Mouse (Mus musculus): ENCODE results near the gene Myo15.
"Not testable (repeated sequence)": the region's sequence is repeated elsewhere in the genome, so short reads cannot be mapped to it uniquely, and the experiment has no call there.

Gene Myo15

GRCm38 (mm10) chr11:60545433-60545832 lies 76.3 kb downstream of the Myo15 start:
- DNase-seq (ENCODE audit: low spot score in 2 of 2) = no peak

DNA sequence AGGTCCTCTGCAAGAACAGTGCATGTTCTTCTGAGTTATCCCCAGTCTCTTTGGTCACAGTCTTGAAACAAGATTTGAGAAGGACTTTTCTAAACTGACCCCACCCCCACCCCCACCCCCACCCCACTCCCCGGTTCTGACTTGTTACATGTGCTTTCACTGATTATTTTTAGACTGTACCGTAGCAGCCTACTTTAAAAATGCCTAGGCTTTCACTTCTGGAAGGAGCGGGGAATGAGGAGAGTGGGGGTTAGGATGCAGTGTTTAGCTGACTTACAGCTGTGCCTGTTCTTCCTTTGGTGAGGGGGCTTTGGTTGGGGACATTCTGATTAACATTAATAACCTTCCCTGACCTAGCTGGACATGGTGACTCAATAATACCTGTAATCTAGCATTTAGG lies 79.0 kb downstream of the Myo15 start:
- DNase-seq (ENCODE audit: low spot score in 2 of 2) = no peak

DNA sequence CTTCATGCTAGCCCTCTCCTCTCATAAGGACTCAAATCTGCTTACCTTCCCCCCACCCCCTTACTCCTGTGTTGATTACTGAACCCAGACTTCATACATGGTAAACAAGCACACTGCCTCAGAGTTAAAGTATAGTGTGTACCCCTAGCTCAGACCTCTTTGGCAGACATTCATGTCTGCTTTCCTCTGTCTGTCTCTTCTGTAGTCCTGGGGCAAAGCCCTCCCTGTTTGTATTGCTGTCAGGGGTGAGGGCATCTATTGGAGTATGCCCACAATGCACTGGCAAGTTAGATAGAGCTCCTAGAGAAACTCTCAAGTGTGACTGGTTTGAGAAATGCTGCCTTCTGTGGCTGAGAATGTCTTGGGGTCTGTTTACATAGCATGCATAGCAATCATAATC lies 84.0 kb downstream of the Myo15 start:
- DNase-seq (ENCODE audit: low spot score in 2 of 2) = no peak

DNA sequence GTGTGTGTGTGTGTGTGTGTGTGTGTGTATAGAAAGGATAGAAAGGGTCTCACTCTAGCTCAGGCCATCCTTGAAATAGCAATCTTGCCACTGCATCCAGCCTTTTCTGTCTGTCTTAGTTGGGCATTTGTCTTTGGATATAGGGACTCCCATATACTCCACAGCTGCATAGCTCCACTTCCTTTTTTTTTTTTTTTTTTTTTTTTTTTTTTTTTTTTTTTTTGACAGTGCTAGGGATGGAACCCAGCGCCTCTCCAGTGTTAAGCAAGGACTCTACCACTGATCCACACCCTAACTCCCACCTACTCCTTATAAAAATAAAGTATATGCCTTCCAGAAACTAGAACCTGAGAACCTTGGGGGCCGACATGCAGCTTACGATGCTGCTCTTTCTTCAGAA lies 88.5 kb downstream of the Myo15 start:
- DNase-seq (ENCODE audit: low spot score in 2 of 2) = no peak

DNA sequence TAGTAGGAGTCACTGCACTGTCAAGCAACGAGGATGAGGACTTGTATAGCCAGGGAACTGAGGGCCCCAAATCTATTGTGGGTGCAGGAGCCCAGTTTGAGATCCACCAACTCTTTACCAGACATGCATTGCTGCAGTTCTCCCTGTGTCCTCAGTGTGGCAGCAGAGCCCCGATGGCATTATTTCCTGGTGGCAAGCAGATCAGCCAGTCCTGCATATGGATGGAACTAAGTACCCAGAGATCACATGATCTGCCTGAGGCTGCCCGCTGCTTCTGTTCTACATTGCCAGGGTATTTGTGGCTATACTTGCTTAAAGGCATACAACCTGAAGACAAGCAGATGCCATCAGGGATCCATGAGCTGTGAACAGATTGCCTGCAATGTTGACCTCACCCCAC lies 90.2 kb downstream of the Myo15 start:
- DNase-seq (ENCODE audit: low spot score in 2 of 2) = peak; percentile 59 to 75

GRCm38 (mm10) chr11:60574006-60574405 lies 104.9 kb downstream of the Myo15 start:
- DNase-seq (ENCODE audit: low spot score in 2 of 2) = not testable (repeated sequence)

All from cerebellum, postnatal 4 days (tissue).